Mouse (Mus musculus) ovary, postnatal 36 days (tissue): ENCODE data around the gene Gm732.

ENCODE experiments used
- DNase-seq: peaks from one replicate; pipeline ENCODE4 v3.0.0; 2022; ENCODE audit warnings: low spot score, mixed read lengths

Gm732 gene

GRCm38 (mm10) chrX:107948365-107948764 is at the start of gene Gm732:
Gm732 (minus strand) TSS chrX:107948465.
- no peak for DNase-seq
